Mouse (Mus musculus): ENCODE data around the gene Zfx. TPM values are rescaled to one million over a fixed set of nuclear protein-coding genes. Genes with fewer than 3 reads are reported as not detected.

The Zfx gene
- 12.8 and 14.7 TPM in 2 replicates for polyA plus RNA-seq (2015; fragmentation: Nextera tagmentation; extraction: Ambion mirVana)

- H3K4me1 ChIP-seq (replicated peaks), result peaks cover 16% of the 10 kb centered on the region
- H3K36me3 ChIP-seq, result no peaks in the 10 kb centered on the region
- H3K27ac ChIP-seq, result peak within 1 kb of the TSS; percentile 98
- ATAC-seq (ENCODE audit: low read depth) (peak; percentile 78), DNase-seq (peak; percentile 52)
- H3K27me3 ChIP-seq, result peaks cover 35% of the 10 kb centered on the region; the same call in 1 of the 2 replicates
- WGBS (ENCODE audit: insufficient replicate concordance), result 27% methylated on average over 51 of the region's 82 CpGs
- peak within 1 kb of the TSS; percentile 66 for H3K4me2 ChIP-seq
- H3K4me3 ChIP-seq (replicated peaks), result peak within 1 kb of the TSS; percentile 74
- no peaks in the 10 kb centered on the region for H3K9me3 ChIP-seq (replicated peaks)
- peak within 1 kb of the TSS; percentile 90 for H3K9ac ChIP-seq
These were observed at the start of gene Zfx for GRCm38 (mm10) chrX:94123059-94123839. Zfx (minus strand) TSS chrX:94123702.

GRCm38 (mm10) chrX:94169348-94169747, 45.8 kb upstream of the Zfx start:
- Histone ChIP-seq H3K9me3 (replicated peaks) (no peaks in the 10 kb centered on the region), H3K4me3 (replicated peaks) (no peak overlapping the region), H3K36me3 (no peaks in the 10 kb centered on the region), H3K27me3 (peaks cover 15% of the 10 kb centered on the region; the same call in 1 of the 2 replicates), H3K27ac (no peak overlapping the region), H3K9ac (no peak overlapping the region), H3K4me2 (no peak overlapping the region), H3K4me1 (replicated peaks) (no peaks in the 10 kb centered on the region)
- no peak for ATAC-seq (ENCODE audit: low read depth)
- no peak for DNase-seq
- WGBS (ENCODE audit: insufficient replicate concordance), result 46% methylated on average over 6 of the region's 6 CpGs

- no peaks in the 10 kb centered on the region for H3K4me1 ChIP-seq (replicated peaks)
- H3K27me3 ChIP-seq, result peaks cover 40% of the 10 kb centered on the region
- ATAC-seq (ENCODE audit: low read depth), result no peak
- no peak overlapping the region for H3K9ac ChIP-seq
- H3K4me2 ChIP-seq, result no peak overlapping the region
- H3K9me3 ChIP-seq (replicated peaks), result no peaks in the 10 kb centered on the region
- DNase-seq, result no peak
- H3K4me3 ChIP-seq (replicated peaks), result no peak overlapping the region
- no peak overlapping the region for H3K27ac ChIP-seq
- no peaks in the 10 kb centered on the region for H3K36me3 ChIP-seq
- WGBS (ENCODE audit: insufficient replicate concordance), result 54% methylated on average over 11 of the region's 11 CpGs
These were observed 28.8 kb upstream of the Zfx start for GRCm38 (mm10) chrX:94152251-94152830.

- no peak for DNase-seq
- no peaks in the 10 kb centered on the region for H3K4me1 ChIP-seq (replicated peaks)
- no peaks in the 10 kb centered on the region for H3K36me3 ChIP-seq
- H3K4me3 ChIP-seq (replicated peaks), result no peak overlapping the region
- 69% methylated on average over 19 of the region's 19 CpGs for WGBS (ENCODE audit: insufficient replicate concordance)
- peaks cover 45% of the 10 kb centered on the region for H3K27me3 ChIP-seq
- no peaks in the 10 kb centered on the region for H3K9me3 ChIP-seq (replicated peaks)
- H3K27ac ChIP-seq, result no peak overlapping the region
- H3K4me2 ChIP-seq, result no peak overlapping the region
- no peak overlapping the region for H3K9ac ChIP-seq
- no peak for ATAC-seq (ENCODE audit: low read depth)
These were observed 27.0 kb upstream of the Zfx start for GRCm38 (mm10) chrX:94150471-94150870.

GRCm38 (mm10) chrX:94142004-94142771, 18.7 kb upstream of the Zfx start:
- Histone ChIP-seq H3K9me3 (replicated peaks) (no peaks in the 10 kb centered on the region), H3K4me3 (replicated peaks) (no peak overlapping the region), H3K4me1 (replicated peaks) (no peaks in the 10 kb centered on the region), H3K36me3 (no peaks in the 10 kb centered on the region), H3K27me3 (peaks cover 34% of the 10 kb centered on the region; the same call in 1 of the 2 replicates), H3K27ac (no peak overlapping the region), H3K4me2 (no peak overlapping the region), H3K9ac (no peak overlapping the region)
- no peak for ATAC-seq (ENCODE audit: low read depth)
- 46% methylated on average over 7 of the region's 7 CpGs for WGBS (ENCODE audit: insufficient replicate concordance)
- DNase-seq, result no peak

GRCm38 (mm10) chrX:94140080-94140479, 16.6 kb upstream of the Zfx start:
- no peaks in the 10 kb centered on the region for H3K36me3 ChIP-seq
- H3K4me3 ChIP-seq (replicated peaks), result no peak overlapping the region
- WGBS (ENCODE audit: insufficient replicate concordance), result 63% methylated on average over 1 of the region's 1 CpGs
- no peaks in the 10 kb centered on the region for H3K4me1 ChIP-seq (replicated peaks)
- ATAC-seq (ENCODE audit: low read depth) (no peak), DNase-seq (no peak)
- no peak overlapping the region for H3K27ac ChIP-seq
- no peak overlapping the region for H3K4me2 ChIP-seq
- H3K27me3 ChIP-seq, result peaks cover 30% of the 10 kb centered on the region; the same call in 1 of the 2 replicates
- no peaks in the 10 kb centered on the region for H3K9me3 ChIP-seq (replicated peaks)
- no peak overlapping the region for H3K9ac ChIP-seq

GRCm38 (mm10) chrX:94138256-94138655, 14.8 kb upstream of the Zfx start:
- Histone ChIP-seq H3K4me2 (no peak overlapping the region), H3K4me1 (replicated peaks) (no peaks in the 10 kb centered on the region), H3K27ac (no peak overlapping the region), H3K9ac (no peak overlapping the region), H3K4me3 (replicated peaks) (no peak overlapping the region), H3K36me3 (no peaks in the 10 kb centered on the region), H3K27me3 (peaks cover 38% of the 10 kb centered on the region; the same call in 1 of the 2 replicates), H3K9me3 (replicated peaks) (no peaks in the 10 kb centered on the region)
- ATAC-seq (ENCODE audit: low read depth) (no peak), DNase-seq (no peak)
- WGBS (ENCODE audit: insufficient replicate concordance), result 81% methylated on average over 1 of the region's 1 CpGs

GRCm38 (mm10) chrX:94135084-94135483, 11.6 kb upstream of the Zfx start:
- Histone ChIP-seq H3K9me3 (replicated peaks) (no peaks in the 10 kb centered on the region), H3K9ac (no peak overlapping the region), H3K36me3 (no peaks in the 10 kb centered on the region), H3K4me3 (replicated peaks) (no peak overlapping the region), H3K4me1 (replicated peaks) (no peaks in the 10 kb centered on the region), H3K4me2 (no peak overlapping the region), H3K27ac (no peak overlapping the region), H3K27me3 (peaks cover 47% of the 10 kb centered on the region; the same call in 1 of the 2 replicates)
- 48% methylated on average over 4 of the region's 4 CpGs for WGBS (ENCODE audit: insufficient replicate concordance)
- no peak for ATAC-seq (ENCODE audit: low read depth)
- no peak for DNase-seq

GRCm38 (mm10) chrX:94133551-94133950, 10.0 kb upstream of the Zfx start:
- Histone ChIP-seq H3K4me3 (replicated peaks) (no peak overlapping the region), H3K4me2 (no peak overlapping the region), H3K4me1 (replicated peaks) (no peaks in the 10 kb centered on the region), H3K27ac (no peak overlapping the region), H3K27me3 (peaks cover 44% of the 10 kb centered on the region; the same call in 1 of the 2 replicates), H3K9me3 (replicated peaks) (no peaks in the 10 kb centered on the region), H3K36me3 (no peaks in the 10 kb centered on the region), H3K9ac (no peak overlapping the region)
- WGBS (ENCODE audit: insufficient replicate concordance), result 57% methylated on average over 3 of the region's 3 CpGs
- DNase-seq, result no peak
- no peak for ATAC-seq (ENCODE audit: low read depth)

- Histone ChIP-seq H3K36me3 (no peaks in the 10 kb centered on the region), H3K4me2 (no peak overlapping the region), H3K9ac (no peak overlapping the region), H3K27me3 (peaks cover 52% of the 10 kb centered on the region; the same call in 1 of the 2 replicates), H3K4me1 (replicated peaks) (no peaks in the 10 kb centered on the region), H3K9me3 (replicated peaks) (no peaks in the 10 kb centered on the region), H3K4me3 (replicated peaks) (no peak overlapping the region), H3K27ac (no peak overlapping the region)
- WGBS (ENCODE audit: insufficient replicate concordance), result 49% methylated on average over 3 of the region's 3 CpGs
- no peak for DNase-seq
- no peak for ATAC-seq (ENCODE audit: low read depth)
These were observed 8.7 kb upstream of the Zfx start for GRCm38 (mm10) chrX:94132239-94132638.

GRCm38 (mm10) chrX:94129712-94130111, 6.2 kb upstream of the Zfx start:
- Histone ChIP-seq H3K9ac (no peak overlapping the region), H3K27ac (no peak overlapping the region), H3K4me1 (replicated peaks) (no peaks in the 10 kb centered on the region), H3K36me3 (no peaks in the 10 kb centered on the region), H3K4me2 (no peak overlapping the region), H3K4me3 (replicated peaks) (no peak overlapping the region), H3K27me3 (peaks cover 63% of the 10 kb centered on the region; the same call in 1 of the 2 replicates), H3K9me3 (replicated peaks) (no peaks in the 10 kb centered on the region)
- ATAC-seq (ENCODE audit: low read depth), result no peak
- DNase-seq, result no peak
- WGBS (ENCODE audit: insufficient replicate concordance), result 60% methylated on average over 4 of the region's 4 CpGs

Data from liver, embryonic 13.5 days (tissue).